Mouse (Mus musculus) neural tube, embryonic 15.5 days (tissue): ENCODE data around the gene Ppp1r16b. TPM values are rescaled to one million over a fixed set of nuclear protein-coding genes. Genes with fewer than 3 reads are reported as not detected.

Experiments used
- ATAC-seq: fragments of 200-750 bp; cut with Nextera tagmentation; 2 replicates; pipeline ENCODE4 v1.8.0; 2017; ENCODE audit warnings: mild to moderate bottlenecking, moderate TSS enrichment, moderate library complexity; ENCODE audit not compliant: low FRiP score
- H3K27ac ChIP-seq: fragments of 300-500 bp; sonication (generic); replicated peaks from 2 replicates; pipeline ENCODE4 v1.5.1; 2015; ENCODE audit warnings: mild to moderate bottlenecking, inconsistent platforms
- H3K27me3 ChIP-seq: fragments of 300-500 bp; sonication (generic); replicated peaks from 2 replicates; pipeline ENCODE4 v1.6.1; 2015; ENCODE audit warnings: inconsistent platforms
- H3K36me3 ChIP-seq: fragments of 300-500 bp; sonication (generic); 2 replicates; pipeline ENCODE4 v1.6.1; 2015; ENCODE audit warnings: inconsistent platforms
- H3K4me1 ChIP-seq: fragments of 300-500 bp; sonication (generic); 2 replicates; pipeline ENCODE4 v1.6.1; 2015; ENCODE audit warnings: inconsistent platforms
- H3K4me2 ChIP-seq: fragments of 300-500 bp; sonication (generic); 2 replicates; pipeline ENCODE4 v1.6.1; 2015; ENCODE audit warnings: inconsistent platforms, mild to moderate bottlenecking, moderate library complexity
- H3K4me3 ChIP-seq: fragments of 300-500 bp; sonication (generic); replicated peaks from 2 replicates; pipeline ENCODE4 v1.5.1; 2015; ENCODE audit warnings: mild to moderate bottlenecking, inconsistent platforms
- H3K9ac ChIP-seq: fragments of 300-500 bp; sonication (generic); replicated peaks from 2 replicates; pipeline ENCODE4 v1.6.1; 2015; ENCODE audit warnings: mild to moderate bottlenecking, inconsistent platforms
- H3K9me3 ChIP-seq: fragments of 300-500 bp; sonication (generic); replicated peaks from 2 replicates; pipeline ENCODE4 v1.6.1; 2016; ENCODE audit warnings: inconsistent platforms
- WGBS: fragments of 180-500 bp; shearing (Covaris S2); methylation state at CpG from one replicate; pipeline ENCODE4 v1.1.7; 2015; ENCODE audit warnings: mixed read lengths; 5-methylcytosine and 5-hydroxymethylcytosine counted together
- polyA plus RNA-seq: library from polyadenylated mRNA; unstranded; fragments of >200 nt; fragmentation: Nextera tagmentation; extraction: Ambion mirVana; gene quantifications from 2 replicates; pipeline ENCODE4 v1.2.1, GENCODE M21; 2015

The Ppp1r16b gene
- polyA plus RNA-seq, 1 experiment from 2014 or later = 26.6 TPM

GRCm38 (mm10) chr2:158776716-158777115 lies 111.5 kb downstream of the Ppp1r16b start:
- Histone ChIP-seq H3K36me3 (no peaks in the 10 kb centered on the region), H3K4me2 (no peak overlapping the region), H3K27ac (no peak overlapping the region), H3K4me1 (peaks cover 23% of the 10 kb centered on the region), H3K4me3 (no peak overlapping the region), H3K27me3 (no peaks in the 10 kb centered on the region), H3K9ac (no peak overlapping the region), H3K9me3 (no peaks in the 10 kb centered on the region)
- no peak for ATAC-seq
- WGBS = 76% methylated on average over 4 of the region's 4 CpGs

GRCm38 (mm10) chr2:158777490-158777889 lies 112.3 kb downstream of the Ppp1r16b start:
- Histone ChIP-seq H3K27me3 (no peaks in the 10 kb centered on the region), H3K4me3 (no peak overlapping the region), H3K4me1 (peaks cover 23% of the 10 kb centered on the region), H3K27ac (no peak overlapping the region), H3K9me3 (no peaks in the 10 kb centered on the region), H3K36me3 (no peaks in the 10 kb centered on the region), H3K9ac (no peak overlapping the region), H3K4me2 (no peak overlapping the region)
- no peak for ATAC-seq
- 55% methylated on average over 6 of the region's 6 CpGs for WGBS

- no peak overlapping the region for H3K9ac ChIP-seq
- no peaks in the 10 kb centered on the region for H3K27me3 ChIP-seq
- no peaks in the 10 kb centered on the region for H3K36me3 ChIP-seq
- H3K4me1 ChIP-seq = peaks cover 23% of the 10 kb centered on the region
- WGBS = 69% methylated on average over 7 of the region's 7 CpGs
- no peaks in the 10 kb centered on the region for H3K9me3 ChIP-seq
- no peak for ATAC-seq
- no peak overlapping the region for H3K4me3 ChIP-seq
- H3K27ac ChIP-seq = no peak overlapping the region
- H3K4me2 ChIP-seq = no peak overlapping the region
These were observed 113.2 kb downstream of the Ppp1r16b start for GRCm38 (mm10) chr2:158778349-158778748.

GRCm38 (mm10) chr2:158781126-158781525 lies 115.9 kb downstream of the Ppp1r16b start:
- 81% methylated on average over 7 of the region's 7 CpGs for WGBS
- peaks cover 23% of the 10 kb centered on the region for H3K4me1 ChIP-seq
- ATAC-seq = no peak
- no peak overlapping the region for H3K4me3 ChIP-seq
- H3K4me2 ChIP-seq = no peak overlapping the region
- H3K9ac ChIP-seq = no peak overlapping the region
- no peaks in the 10 kb centered on the region for H3K9me3 ChIP-seq
- no peaks in the 10 kb centered on the region for H3K36me3 ChIP-seq
- H3K27me3 ChIP-seq = no peaks in the 10 kb centered on the region
- H3K27ac ChIP-seq = no peak overlapping the region

GRCm38 (mm10) chr2:158786927-158787795 lies 122.0 kb downstream of the Ppp1r16b start:
- Histone ChIP-seq H3K4me1 (no peaks in the 10 kb centered on the region), H3K9ac (no peak overlapping the region), H3K27ac (no peak overlapping the region), H3K4me3 (no peak overlapping the region), H3K27me3 (no peaks in the 10 kb centered on the region), H3K9me3 (no peaks in the 10 kb centered on the region), H3K36me3 (no peaks in the 10 kb centered on the region), H3K4me2 (no peak overlapping the region)
- ATAC-seq = no peak
- WGBS = 75% methylated on average over 14 of the region's 14 CpGs

- peak; percentile 99 for ATAC-seq
- Histone ChIP-seq H3K36me3 (no peaks in the 10 kb centered on the region), H3K4me3 (peak within 1 kb of the TSS; percentile 87), H3K4me2 (peak within 1 kb of the TSS; percentile 80), H3K9ac (peak within 1 kb of the TSS; percentile 76), H3K9me3 (no peaks in the 10 kb centered on the region), H3K27me3 (no peaks in the 10 kb centered on the region), H3K27ac (peak within 1 kb of the TSS; percentile 89), H3K4me1 (peaks cover 20% of the 10 kb centered on the region)
- under 1% methylated on average over 33 of the region's 33 CpGs for WGBS
These were observed 129.4 kb downstream of the Ppp1r16b start, which contains the start of gene Dhx35 for GRCm38 (mm10) chr2:158794494-158795004. Dhx35 (plus strand) TSS chr2:158794807.

GRCm38 (mm10) chr2:158795043-158795442 lies 129.8 kb downstream of the Ppp1r16b start:
- ATAC-seq = no peak; the same call in none of the 2 replicates
- no peaks in the 10 kb centered on the region for H3K9me3 ChIP-seq
- no peaks in the 10 kb centered on the region for H3K36me3 ChIP-seq
- peaks cover 20% of the 10 kb centered on the region for H3K4me1 ChIP-seq
- 7% methylated on average over 15 of the region's 15 CpGs for WGBS
- H3K4me2 ChIP-seq = peak overlapping the region; percentile 80
- peak overlapping the region; percentile 89 for H3K27ac ChIP-seq
- peak overlapping the region; percentile 76 for H3K9ac ChIP-seq
- H3K27me3 ChIP-seq = no peaks in the 10 kb centered on the region
- H3K4me3 ChIP-seq = peak overlapping the region; percentile 87

DNA sequence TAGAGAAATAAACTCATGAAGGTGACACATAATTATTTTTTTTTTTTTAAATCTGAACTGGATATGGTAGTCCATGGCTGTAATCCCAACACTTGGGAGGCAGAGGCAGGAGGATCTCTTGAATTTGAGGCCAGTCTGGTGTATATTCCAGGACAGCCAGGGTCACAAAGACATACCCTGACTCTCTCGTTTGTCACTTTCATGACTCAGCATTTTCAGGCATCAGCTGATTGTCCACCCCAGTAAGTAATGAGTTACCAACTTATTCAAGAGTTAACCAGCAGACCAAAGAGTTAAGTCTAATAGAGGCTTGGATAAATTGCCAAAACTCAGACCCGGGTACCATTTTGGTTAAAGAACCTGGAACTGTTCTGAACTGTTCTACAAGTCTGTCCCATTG lies 130.7 kb downstream of the Ppp1r16b start:
- Histone ChIP-seq H3K4me3 (no peak overlapping the region), H3K36me3 (no peaks in the 10 kb centered on the region), H3K27ac (no peak overlapping the region), H3K9me3 (no peaks in the 10 kb centered on the region), H3K27me3 (no peaks in the 10 kb centered on the region), H3K9ac (no peak overlapping the region), H3K4me1 (peaks cover 20% of the 10 kb centered on the region), H3K4me2 (no peak overlapping the region)
- no peak for ATAC-seq
- WGBS = 91% methylated on average over 2 of the region's 2 CpGs

DNA sequence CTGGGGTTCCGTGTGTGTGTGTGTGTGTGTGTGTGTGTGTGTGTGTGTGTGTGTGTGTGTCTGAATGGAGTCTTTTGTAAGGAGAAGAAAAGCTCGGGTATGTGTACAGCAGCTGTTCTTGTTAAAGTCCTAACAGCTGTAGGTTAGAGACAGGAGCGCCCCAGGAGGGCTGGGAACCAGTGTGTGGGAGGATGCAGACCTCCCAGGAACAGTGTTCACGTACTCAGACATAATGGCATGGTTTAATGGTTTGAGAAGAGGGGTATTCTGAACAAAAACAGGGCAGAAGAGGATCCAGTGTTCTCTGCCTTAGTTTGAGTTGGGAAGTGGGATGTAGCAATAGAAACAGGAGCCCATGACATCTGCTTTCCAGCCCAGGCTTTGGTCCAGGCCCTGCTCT lies 134.1 kb downstream of the Ppp1r16b start:
- Histone ChIP-seq H3K36me3 (peaks cover 18% of the 10 kb centered on the region), H3K9me3 (no peaks in the 10 kb centered on the region), H3K4me2 (no peak overlapping the region), H3K27ac (no peak overlapping the region; the same call in 1 of the 2 replicates), H3K4me1 (peaks cover 8% of the 10 kb centered on the region), H3K9ac (no peak overlapping the region), H3K27me3 (no peaks in the 10 kb centered on the region), H3K4me3 (no peak overlapping the region)
- WGBS = 27% methylated on average over 4 of the region's 4 CpGs
- no peak for ATAC-seq

GRCm38 (mm10) chr2:158800788-158801187 lies 135.6 kb downstream of the Ppp1r16b start:
- no peak overlapping the region for H3K4me3 ChIP-seq
- 93% methylated on average over 8 of the region's 8 CpGs for WGBS
- ATAC-seq = no peak
- H3K27me3 ChIP-seq = no peaks in the 10 kb centered on the region
- no peak overlapping the region for H3K4me2 ChIP-seq
- H3K9ac ChIP-seq = no peak overlapping the region
- no peaks in the 10 kb centered on the region for H3K9me3 ChIP-seq
- peaks cover 18% of the 10 kb centered on the region for H3K36me3 ChIP-seq
- H3K27ac ChIP-seq = no peak overlapping the region
- no peaks in the 10 kb centered on the region; the same call in 1 of the 2 replicates for H3K4me1 ChIP-seq

DNA sequence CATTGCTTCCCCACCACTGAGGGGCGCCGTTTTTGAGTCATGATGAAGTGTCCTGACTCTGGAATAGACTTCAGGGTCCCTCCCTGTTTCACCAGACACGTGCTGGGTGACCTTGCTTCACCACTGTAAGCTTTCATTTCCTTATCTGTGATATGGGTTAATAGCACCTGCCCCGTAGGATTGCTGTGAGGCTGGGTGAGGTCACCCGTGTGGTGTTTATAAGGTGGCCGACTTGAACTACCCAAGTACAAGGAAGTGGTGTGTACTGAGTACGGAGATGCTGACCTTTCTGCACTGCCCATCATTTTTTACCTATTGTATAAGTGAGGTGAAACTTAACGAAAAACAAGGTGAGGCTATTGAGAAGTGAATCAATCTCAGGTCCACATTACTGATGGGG lies 138.4 kb downstream of the Ppp1r16b start:
- no peak overlapping the region for H3K27ac ChIP-seq
- no peaks in the 10 kb centered on the region for H3K9me3 ChIP-seq
- H3K27me3 ChIP-seq = no peaks in the 10 kb centered on the region
- no peaks in the 10 kb centered on the region for H3K4me1 ChIP-seq
- H3K4me2 ChIP-seq = no peak overlapping the region
- no peak overlapping the region for H3K4me3 ChIP-seq
- no peak for ATAC-seq
- WGBS = 92% methylated on average over 8 of the region's 8 CpGs
- peaks cover 27% of the 10 kb centered on the region for H3K36me3 ChIP-seq
- no peak overlapping the region for H3K9ac ChIP-seq

DNA sequence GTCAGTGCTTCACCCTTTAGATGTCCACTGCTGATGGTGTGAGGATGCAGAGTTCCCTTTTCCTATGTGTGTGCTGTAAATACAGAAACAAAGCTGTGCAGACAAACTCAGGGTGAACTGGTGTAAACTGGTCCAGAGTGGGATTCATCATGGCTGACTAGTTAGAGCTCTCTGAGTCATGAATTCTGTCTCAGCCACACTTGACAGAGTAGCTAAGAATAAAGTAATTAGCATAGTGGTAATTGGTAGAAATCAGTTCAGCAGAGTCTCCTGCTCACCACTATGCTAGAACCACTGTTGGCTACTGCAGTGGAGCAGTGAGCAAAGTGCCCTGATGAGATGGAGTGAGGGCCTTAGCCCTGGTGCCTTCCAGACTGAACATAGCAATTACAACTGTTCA lies 150.5 kb downstream of the Ppp1r16b start:
- no peak overlapping the region for H3K4me3 ChIP-seq
- H3K9me3 ChIP-seq = no peaks in the 10 kb centered on the region
- H3K27ac ChIP-seq = no peak overlapping the region
- ATAC-seq = no peak
- no peak overlapping the region for H3K9ac ChIP-seq
- H3K27me3 ChIP-seq = no peaks in the 10 kb centered on the region
- H3K36me3 ChIP-seq = peaks cover 27% of the 10 kb centered on the region
- no peaks in the 10 kb centered on the region for H3K4me1 ChIP-seq
- no peak overlapping the region for H3K4me2 ChIP-seq
